Mouse (Mus musculus): ENCODE data around the gene C1qc.

DNA sequence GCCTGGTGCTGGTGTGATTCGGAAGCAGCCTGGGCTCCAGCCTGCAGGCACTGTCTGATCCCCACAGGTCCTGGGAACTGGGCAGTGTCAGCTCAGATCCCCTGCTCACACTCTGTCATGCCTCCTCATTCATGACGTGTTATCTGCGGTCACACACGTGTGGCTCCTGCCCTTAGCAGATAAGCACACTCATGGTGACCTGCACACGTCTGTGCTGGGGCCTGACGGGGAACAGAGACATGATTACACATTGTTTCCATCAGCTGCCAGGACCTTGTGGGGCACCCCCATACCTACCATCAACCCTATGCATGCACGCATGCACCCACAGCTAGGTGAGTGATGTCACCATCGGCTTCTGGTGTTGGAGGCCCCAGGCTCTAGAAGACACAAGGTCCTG is 37.6 kb upstream of the C1qc start:
- no peak for TF ChIP-seq CTCF (IDR thresholded peaks at IDR 0.05; ENCODE audit: extremely low read depth, insufficient read depth, low read length)
- TF ChIP-seq POLR2A (IDR thresholded peaks at IDR 0.05; ENCODE audit: extremely low read depth, insufficient read depth, low read length): no peak
